In the genomic region with DNA sequence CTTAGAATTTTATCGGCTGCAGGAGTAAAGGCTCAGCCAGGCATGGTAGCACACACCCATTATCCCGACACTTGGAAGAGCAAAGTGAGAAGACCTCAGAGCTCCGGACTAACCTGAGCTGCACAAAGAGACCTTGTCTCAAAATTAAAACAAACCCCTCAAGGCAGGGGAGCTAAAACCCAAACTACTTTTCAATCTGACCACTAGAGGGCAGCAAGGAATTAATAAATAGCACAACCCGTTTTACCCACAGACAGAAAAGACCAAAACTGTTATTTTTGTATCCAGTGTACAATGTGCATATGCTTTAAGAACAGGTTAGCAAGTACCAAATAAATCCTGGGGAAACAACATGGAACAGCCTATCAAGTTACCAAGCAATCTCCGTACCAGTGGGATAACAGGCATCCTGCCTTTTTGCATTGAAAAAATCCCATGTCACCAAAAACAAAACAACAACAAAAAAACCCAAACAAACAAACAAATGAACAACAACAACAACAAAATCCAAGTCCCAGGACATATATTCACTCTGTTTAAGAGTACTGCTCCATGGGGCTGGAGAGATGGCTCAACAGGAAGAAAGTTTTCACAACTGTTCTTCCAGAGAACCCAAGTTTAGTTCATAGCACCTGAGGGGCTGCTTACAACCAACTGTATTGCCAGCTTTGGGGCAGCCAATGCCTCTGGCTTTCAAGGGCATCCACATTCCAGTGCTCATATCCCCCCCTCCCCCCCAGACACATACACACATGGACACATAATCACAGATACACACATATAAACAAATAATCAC, we compare ENCODE assay signal across 8 mouse cellular contexts. TPM values are rescaled to one million over a fixed set of nuclear protein-coding genes. Genes with fewer than 3 reads are reported as not detected.
DNase-seq lines count a peak whose midpoint lies in the region; ATAC-seq and TF ChIP-seq lines count a peak whose summit lies in the region.

No protein-coding gene starts in this region.

- no peaks in the 10 kb centered on the region for H3K4me1 ChIP-seq in midbrain, embryonic 11.5 days (ENCODE audit: control insufficient read depth, insufficient read depth, low read length)
- peaks cover 7% of the 10 kb centered on the region for H3K4me1 ChIP-seq in midbrain, embryonic 10.5 days
- peaks cover 4% of the 10 kb centered on the region; the same call in 1 of the 2 replicates for H3K4me1 ChIP-seq in limb, embryonic 14.5 days (ENCODE audit: control insufficient read depth, insufficient read depth, low read length)

- 0 out of 2 replicates have a peak, but pooled peaks have one; percentile 22 for ATAC-seq in midbrain, embryonic 11.5 days (ENCODE audit: low FRiP score)
- ATAC-seq in limb, embryonic 14.5 days (ENCODE audit: low FRiP score, low read depth) = no peak; the same call in 1 of the 2 replicates

- no peak for TF ChIP-seq POLR2A in limb, embryonic 14.5 days (IDR thresholded peaks at IDR 0.05; ENCODE audit: borderline replicate concordance, extremely low read depth, insufficient read depth, insufficient read length)

- no peak overlapping the region for H3K4me3 ChIP-seq in midbrain, embryonic 11.5 days (ENCODE audit: low read depth, low read length)
- H3K4me3 ChIP-seq in midbrain, embryonic 10.5 days = no peak overlapping the region
- H3K4me3 ChIP-seq in limb, embryonic 14.5 days (replicated peaks; ENCODE audit: low read length) = no peak overlapping the region

- intact Hi-C loops in gastrocnemius, postnatal 36 days (cut with DNase I) = loop anchor here (5.0 kb wide), 2 partner anchors 206 to 229 kb away; no protein-coding TSS in a partner anchor

- no peaks in the 10 kb centered on the region for H3K36me3 ChIP-seq in midbrain, embryonic 11.5 days (ENCODE audit: control insufficient read depth, insufficient read depth, low read length)
- peaks cover 79% of the 10 kb centered on the region for H3K36me3 ChIP-seq in midbrain, embryonic 10.5 days
- H3K36me3 ChIP-seq in limb, embryonic 14.5 days (ENCODE audit: control insufficient read depth, insufficient read depth, low read length) = peaks cover 10% of the 10 kb centered on the region

- no peak overlapping the region for H3K9ac ChIP-seq in midbrain, embryonic 11.5 days (ENCODE audit: low read length)
- no peak overlapping the region for H3K9ac ChIP-seq in limb, embryonic 14.5 days (ENCODE audit: low read depth, low read length, severe bottlenecking)

- H3K27ac ChIP-seq in midbrain, embryonic 11.5 days (ENCODE audit: low read depth, low read length) = no peak overlapping the region
- H3K27ac ChIP-seq in midbrain, embryonic 10.5 days (replicated peaks) = no peak overlapping the region
- no peak overlapping the region for H3K27ac ChIP-seq in limb, embryonic 14.5 days (replicated peaks; ENCODE audit: low read depth, low read length)

- WGBS in midbrain, embryonic 11.5 days = 56% methylated on average over 5 of the region's 5 CpGs
- 60% methylated on average over 5 of the region's 5 CpGs for WGBS in midbrain, embryonic 10.5 days
- 34% methylated on average over 5 of the region's 5 CpGs for WGBS in limb, embryonic 14.5 days

- H3K27me3 ChIP-seq in midbrain, embryonic 11.5 days (ENCODE audit: control insufficient read depth, insufficient read depth, low read length) = no peaks in the 10 kb centered on the region
- no peaks in the 10 kb centered on the region for H3K27me3 ChIP-seq in midbrain, embryonic 10.5 days (ENCODE audit: low read depth, poor library complexity, severe bottlenecking)
- H3K27me3 ChIP-seq in limb, embryonic 14.5 days (ENCODE audit: control insufficient read depth, insufficient read depth, low read length) = no peaks in the 10 kb centered on the region

- no peaks in the 10 kb centered on the region for H3K9me3 ChIP-seq in midbrain, embryonic 11.5 days (ENCODE audit: control insufficient read depth, low read length)
- H3K9me3 ChIP-seq in midbrain, embryonic 10.5 days (replicated peaks) = no peaks in the 10 kb centered on the region
- H3K9me3 ChIP-seq in limb, embryonic 14.5 days (ENCODE audit: control insufficient read depth, low read length) = no peaks in the 10 kb centered on the region

- DNase-seq in gastrocnemius, adult 18-20 months (ENCODE audit: low spot score) = peak; percentile 12
- DNase-seq in gastrocnemius, postnatal 36 days = no peak
- no peak for DNase-seq in midbrain, embryonic 11.5 days (ENCODE audit: low spot score, missing footprints)
- DNase-seq in midbrain, embryonic 10.5 days (ENCODE audit: low spot score) = no peak
- peak; percentile 22 to 25 for DNase-seq in cerebellum, postnatal 25 days
- peak; percentile 93 for DNase-seq in limb, embryonic 14.5 days (ENCODE audit: low spot score)
- peak; percentile 40 for DNase-seq in telencephalon, adult 2 months (ENCODE audit: low read depth, low spot score)
- DNase-seq in adrenal gland, postnatal 4 days (ENCODE audit: low spot score in 2 of 2) = no peak

- H3K4me2 ChIP-seq in midbrain, embryonic 11.5 days = no peak overlapping the region
- no peak overlapping the region for H3K4me2 ChIP-seq in limb, embryonic 14.5 days (replicated peaks; ENCODE audit: low read depth, low read length, severe bottlenecking)

RNA-seq across cellular contexts. Expression of a gene that starts 53.1 kb away (rescaled TPM):
- 1 to 10 TPM; 5.9 to 8.5 TPM for total RNA-seq in gastrocnemius, adult 18-20 months (2021)
- 10 to 100 TPM; 10.1 to 11.4 TPM for total RNA-seq in gastrocnemius, postnatal 36 days (2021)
- 171 and 176 TPM in 2 replicates for polyA plus RNA-seq in midbrain, embryonic 11.5 days (2014; fragmentation: Nextera tagmentation; extraction: Ambion mirVana)
- polyA plus RNA-seq in midbrain, embryonic 10.5 days (2016; fragmentation: Nextera tagmentation; extraction: Ambion mirVana) = 173 and 180 TPM in 2 replicates
- 24.9 and 25.7 TPM in 2 replicates for polyA plus RNA-seq in limb, embryonic 14.5 days (2012; rRNA removed)
- 39.8 and 48.0 TPM in 2 replicates for polyA plus RNA-seq in limb, embryonic 14.5 days (2014; fragmentation: Nextera tagmentation; extraction: Ambion mirVana)
- total RNA-seq in adrenal gland, postnatal 4 days (2021) = 10 to 100 TPM; 10.2 to 18.4 TPM

Comparison
In these comparisons a context has a peak if more than half of its experiments do, and no peak if none do; other contexts are left out.
1. DNase-seq: peak in gastrocnemius, adult 18-20 months (single experiment), cerebellum, postnatal 25 days (2 of 2), limb, embryonic 14.5 days (single experiment) and telencephalon, adult 2 months (single experiment); none in gastrocnemius, postnatal 36 days (0 of 2), midbrain, embryonic 11.5 days (single experiment), midbrain, embryonic 10.5 days (single experiment) and adrenal gland, postnatal 4 days (0 of 2).